Mouse (Mus musculus) naive thymus-derived CD4-positive, alpha-beta T cell, adult 5 months (primary cell): Measurements from ENCODE around the gene Ndufs4. TPM values are rescaled to one million over a fixed set of nuclear protein-coding genes. Genes with fewer than 3 reads are reported as not detected.

Experiments
- polyA plus RNA-seq: library from polyadenylated mRNA; unstranded; fragments of 100-300 nt; shearing (Covaris generic); gene quantifications from one replicate; pipeline ENCODE4 v1.2.1, GENCODE M21; 2017

Ndufs4 gene
- polyA plus RNA-seq: 153 TPM

DNA sequence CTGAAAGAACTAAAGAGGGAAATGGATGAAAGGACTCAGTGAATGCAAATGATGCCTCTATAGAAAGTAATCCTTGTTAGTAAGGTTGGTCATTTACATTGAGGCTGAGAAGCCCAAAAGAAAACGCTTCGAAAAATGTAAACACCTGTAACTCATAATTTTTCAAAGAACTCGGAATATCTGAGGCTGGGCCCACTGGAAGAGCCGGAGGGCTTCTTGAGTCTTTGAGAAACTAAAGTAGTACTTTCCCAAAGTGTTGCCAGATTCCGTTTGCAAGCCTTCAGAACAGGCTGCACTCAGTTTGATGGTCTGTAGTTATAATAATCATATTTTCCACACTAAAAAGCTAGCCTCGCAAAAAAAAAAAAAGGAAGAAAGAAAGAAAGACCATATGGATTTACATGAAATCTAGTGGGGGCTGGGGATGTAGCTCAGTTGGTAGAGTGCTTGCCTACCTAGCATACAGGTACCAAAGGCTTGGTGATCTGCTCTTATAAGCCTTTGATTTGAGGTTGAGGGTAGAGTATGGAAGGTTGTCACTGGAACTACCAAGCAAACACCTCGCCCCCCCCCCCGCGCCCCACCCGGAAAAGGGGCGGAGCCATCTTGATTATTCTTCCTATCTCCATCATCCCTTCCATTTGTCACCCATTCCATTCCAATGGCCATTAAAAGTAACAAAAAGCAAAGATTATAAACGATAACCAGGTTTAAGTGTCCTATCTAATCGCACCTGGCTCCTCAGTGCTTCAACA, at the start of gene Ndufs4:
Ndufs4 (minus strand) TSS at position 48 of the 755 bp plus-strand sequence.

Other genes with a start within 250 kb of the Ndufs4 start
- not detected for gene Fst, start 70.7 kb upstream of the Ndufs4 start, polyA plus RNA-seq